Mouse (Mus musculus): ENCODE results near the gene Gm40193.

DNA sequence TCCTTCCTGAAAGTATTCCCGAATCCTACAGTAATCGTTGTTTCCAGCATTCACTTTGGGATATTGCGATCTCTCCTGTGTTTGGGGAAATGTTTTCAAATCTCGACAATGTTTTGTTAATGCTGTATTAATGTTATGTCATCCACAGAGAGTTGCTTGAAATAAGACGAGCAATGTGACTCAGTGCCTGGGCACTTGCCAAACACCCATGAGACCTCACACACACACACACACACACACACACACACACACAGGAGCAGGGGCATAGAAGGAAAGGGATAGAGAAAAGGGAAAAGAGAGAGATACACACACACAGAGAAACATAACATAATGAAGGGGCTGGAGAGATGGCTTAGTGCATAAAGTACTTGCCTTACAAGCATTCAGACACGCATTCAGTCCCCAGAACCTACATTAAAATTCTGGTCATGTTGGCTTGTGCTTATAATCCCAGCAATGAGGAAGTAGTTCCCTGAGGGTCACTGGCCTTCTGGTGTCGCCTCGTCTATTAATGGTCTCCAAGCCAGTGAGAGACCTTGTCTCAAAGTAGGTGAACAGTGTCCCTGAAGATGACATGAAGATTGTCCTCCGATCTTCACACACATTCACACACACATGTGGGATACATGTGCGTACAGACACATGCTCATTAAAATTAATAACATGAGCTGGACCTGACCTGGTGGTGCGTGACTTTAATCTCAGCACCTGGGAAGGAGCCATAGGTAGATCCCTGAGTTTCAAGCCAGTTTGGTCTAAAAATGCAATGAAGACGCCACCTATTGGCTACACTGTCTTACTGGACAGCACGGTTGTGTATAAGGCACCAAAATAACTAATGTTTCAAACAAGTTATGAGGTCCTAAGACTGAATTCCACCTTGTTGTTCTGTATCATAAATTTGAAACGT lies 32.9 kb downstream of the Gm40193 start:
- no peak for TF ChIP-seq CTCF (IDR thresholded peaks at IDR 0.05; ENCODE audit: control insufficient read depth, insufficient read depth, low read length)
- TF ChIP-seq POLR2A (IDR thresholded peaks at IDR 0.05; ENCODE audit: borderline replicate concordance, control insufficient read depth, low read depth, low read length): no peak
